Mouse (Mus musculus) heart, embryonic 11.5 days (tissue): ENCODE measurements at regions not wholly inside any gene's neighbourhood (a gene's known extent, or its start where the extent isn't known, plus 50 kb on each side); places are given as distances from the start of the nearest gene placed in this dataset.

ENCODE experiments used
- ATAC-seq: fragments of 200-750 bp; cut with Nextera tagmentation; replicated peaks from 2 replicates; pipeline ENCODE4 v1.8.0; 2017; ENCODE audit warnings: moderate library complexity; ENCODE audit not compliant: insufficient number of reproducible peaks, low FRiP score, low TSS enrichment
- H3K27ac ChIP-seq: fragments of 300-500 bp; sonication (generic); 2 replicates; pipeline ENCODE4 v1.5.1; 2014; ENCODE audit warnings: mild to moderate bottlenecking, low read depth, low read length
- H3K27me3 ChIP-seq: fragments of 300-500 bp; sonication (generic); 2 replicates; pipeline ENCODE4 v1.6.1; 2014; ENCODE audit warnings: mild to moderate bottlenecking, low read length, mixed read lengths; ENCODE audit not compliant: control insufficient read depth, insufficient read depth
- H3K36me3 ChIP-seq: fragments of 300-500 bp; sonication (generic); 2 replicates; pipeline ENCODE4 v1.6.1; 2014; ENCODE audit warnings: mild to moderate bottlenecking, low read length, moderate library complexity, mixed read lengths; ENCODE audit not compliant: control insufficient read depth, insufficient read depth
- H3K4me1 ChIP-seq: fragments of 300-500 bp; sonication (generic); 2 replicates; pipeline ENCODE4 v1.6.1; 2014; ENCODE audit warnings: low read length; ENCODE audit not compliant: control insufficient read depth, insufficient read depth
- H3K4me2 ChIP-seq: fragments of 300-500 bp; sonication (generic); 2 replicates; pipeline ENCODE4 v1.6.1; 2014; ENCODE audit warnings: mild to moderate bottlenecking, moderate library complexity
- H3K4me3 ChIP-seq: fragments of 300-500 bp; sonication (generic); 2 replicates; pipeline ENCODE4 v1.5.1; 2014; ENCODE audit warnings: low read depth, low read length
- H3K9ac ChIP-seq: fragments of 300-500 bp; sonication (generic); 2 replicates; pipeline ENCODE4 v1.6.1; 2014; ENCODE audit warnings: mild to moderate bottlenecking, low read depth, low read length, moderate library complexity
- H3K9me3 ChIP-seq: fragments of 300-500 bp; sonication (generic); replicated peaks from 2 replicates; pipeline ENCODE4 v1.6.1; 2016; ENCODE audit warnings: low read length; ENCODE audit not compliant: control insufficient read depth
- WGBS: fragments of 180-500 bp; shearing (Covaris S2); extraction: QIAGEN DNeasy Blood & Tissue Kit; methylation state at CpG from one replicate; pipeline ENCODE4 v1.1.7; 2014; ENCODE audit not compliant: insufficient replicate concordance; 5-methylcytosine and 5-hydroxymethylcytosine counted together

DNA sequence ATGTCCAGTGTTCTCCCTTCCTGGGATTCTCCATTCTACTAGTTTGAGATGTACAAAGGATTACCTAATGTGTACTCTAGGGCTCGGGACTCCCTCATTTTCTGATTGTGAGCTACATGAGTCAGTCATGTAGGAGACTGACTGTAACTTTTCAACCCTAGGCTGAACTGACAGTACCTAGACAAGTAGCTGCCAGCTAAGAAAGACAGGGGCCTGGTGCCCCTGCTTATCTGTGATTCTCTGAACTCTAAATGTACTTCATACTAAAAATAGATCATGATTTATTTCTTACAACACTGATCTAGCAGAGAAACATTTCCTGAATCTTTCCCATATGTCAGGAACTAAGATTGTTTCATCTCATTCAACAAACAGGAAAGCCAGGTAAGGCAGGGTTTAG lies 125.9 kb upstream of the Gm10181 start:
- WGBS = 31% methylated on average over 1 of the region's 1 CpGs
- Histone ChIP-seq H3K27ac (peak overlapping the region; percentile 68), H3K9me3 (no peaks in the 10 kb centered on the region), H3K4me1 (peaks cover 13% of the 10 kb centered on the region), H3K4me2 (no peak overlapping the region), H3K36me3 (no peaks in the 10 kb centered on the region), H3K9ac (no peak overlapping the region), H3K4me3 (no peak overlapping the region), H3K27me3 (no peaks in the 10 kb centered on the region)
- ATAC-seq = no peak

DNA sequence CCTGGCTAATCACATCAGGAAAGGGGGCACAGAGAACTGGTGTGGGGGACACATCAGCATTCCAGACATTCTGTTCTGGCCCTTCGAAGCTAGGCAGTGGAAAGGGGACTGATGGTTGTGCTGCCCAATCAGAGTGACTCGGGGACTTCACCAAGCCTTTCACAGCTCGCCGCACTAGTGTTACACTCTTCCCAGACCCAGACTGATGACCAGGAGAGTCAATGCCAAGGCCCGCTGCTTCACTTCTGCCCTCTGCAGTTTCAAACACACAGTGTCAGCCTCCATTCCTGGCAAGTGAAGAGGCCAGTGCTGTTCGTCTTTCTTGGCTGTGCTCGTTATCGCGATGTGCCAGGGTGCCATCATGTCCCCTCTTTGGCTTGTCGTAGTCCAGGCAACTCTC lies 121.7 kb upstream of the Gm10181 start:
- H3K4me2 ChIP-seq = no peak overlapping the region
- no peak for ATAC-seq
- 63% methylated on average over 10 of the region's 10 CpGs for WGBS
- no peak overlapping the region for H3K27ac ChIP-seq
- no peak overlapping the region for H3K9ac ChIP-seq
- H3K27me3 ChIP-seq = no peaks in the 10 kb centered on the region
- H3K36me3 ChIP-seq = no peaks in the 10 kb centered on the region
- no peaks in the 10 kb centered on the region for H3K9me3 ChIP-seq
- H3K4me1 ChIP-seq = peaks cover 29% of the 10 kb centered on the region
- H3K4me3 ChIP-seq = no peak overlapping the region

DNA sequence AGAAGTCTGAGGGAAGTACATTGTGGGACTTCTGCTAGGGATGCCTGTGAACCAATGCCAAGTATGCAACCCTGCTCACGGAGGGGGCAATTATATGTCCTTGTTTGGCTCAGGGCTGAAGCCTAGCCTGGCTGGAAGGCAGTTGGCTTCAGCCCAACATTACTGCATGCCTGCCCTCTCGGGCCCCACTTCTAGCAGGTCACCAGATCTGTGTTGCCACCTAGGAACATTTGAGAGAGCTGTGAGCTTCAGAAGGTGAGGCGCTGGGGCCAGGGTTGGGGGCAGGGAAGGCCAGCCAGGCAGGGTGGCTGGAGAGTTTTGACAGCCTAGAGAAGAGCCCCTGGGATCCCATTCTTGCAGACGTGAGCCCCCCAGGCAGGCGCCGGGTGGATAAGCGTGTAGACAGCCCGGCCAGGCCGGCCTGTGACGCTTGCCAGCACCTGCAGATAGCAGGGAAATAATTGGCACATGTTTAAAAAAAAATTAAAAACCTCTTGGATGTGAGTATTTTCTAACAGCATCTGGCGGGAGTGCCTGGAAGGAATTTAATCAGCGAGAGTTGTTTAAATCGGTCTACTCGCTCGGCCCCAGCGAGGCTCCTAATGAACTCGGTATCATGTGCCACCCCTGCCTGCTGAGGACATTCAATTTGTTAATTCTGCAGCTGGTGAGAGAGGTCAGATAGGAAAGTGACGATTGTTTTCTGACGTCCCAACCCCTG lies 115.0 kb upstream of the Gm10181 start:
- H3K27ac ChIP-seq = peak overlapping the region; percentile 94
- no peaks in the 10 kb centered on the region for H3K9me3 ChIP-seq
- WGBS = 1% methylated on average over 19 of the region's 19 CpGs
- ATAC-seq = peak; percentile 92
- no peaks in the 10 kb centered on the region for H3K27me3 ChIP-seq
- no peaks in the 10 kb centered on the region for H3K36me3 ChIP-seq
- peak overlapping the region; percentile 54 for H3K4me2 ChIP-seq
- H3K4me1 ChIP-seq = peaks cover 39% of the 10 kb centered on the region
- peak overlapping the region; percentile 54; the same call in 1 of the 2 replicates for H3K9ac ChIP-seq
- H3K4me3 ChIP-seq = no peak overlapping the region

- no peak overlapping the region for H3K4me3 ChIP-seq
- 0 out of 2 replicates have a peak, but pooled peaks cover 2% of the 10 kb centered on the region for H3K4me1 ChIP-seq
- H3K4me2 ChIP-seq = no peak overlapping the region
- no peaks in the 10 kb centered on the region for H3K27me3 ChIP-seq
- no peaks in the 10 kb centered on the region; the same call in 1 of the 2 replicates for H3K9me3 ChIP-seq
- no peaks in the 10 kb centered on the region for H3K36me3 ChIP-seq
- ATAC-seq = no peak
- 62% methylated on average over 3 of the region's 3 CpGs for WGBS
- no peak overlapping the region for H3K27ac ChIP-seq
- no peak overlapping the region for H3K9ac ChIP-seq
Measured at GRCm38 (mm10) chr9:24982796-24983195, 106.4 kb upstream of the Gm10181 start.

DNA sequence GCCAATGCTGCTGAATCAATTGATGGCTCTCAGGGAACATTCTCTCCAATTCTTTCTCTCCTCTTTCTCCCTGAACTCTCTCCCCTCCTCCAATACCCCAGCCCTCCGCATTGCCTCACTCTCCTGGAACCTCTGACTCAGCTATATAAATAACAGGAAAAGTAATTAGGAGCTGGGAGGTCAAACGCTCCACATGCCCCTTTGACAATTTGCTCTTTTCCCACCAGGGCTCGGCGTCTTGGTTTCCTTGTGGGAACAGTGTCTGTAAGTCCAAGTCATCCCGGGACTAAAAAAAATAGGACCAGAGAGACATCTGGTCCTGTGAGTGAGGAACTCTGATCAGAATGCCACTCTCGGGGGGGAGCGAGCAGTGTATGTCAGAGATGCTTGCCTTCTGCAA lies 94.7 kb upstream of the Gm10181 start:
- ATAC-seq = no peak
- Histone ChIP-seq H3K27me3 (no peaks in the 10 kb centered on the region), H3K4me2 (no peak overlapping the region), H3K36me3 (no peaks in the 10 kb centered on the region), H3K4me3 (no peak overlapping the region), H3K27ac (no peak overlapping the region), H3K4me1 (no peaks in the 10 kb centered on the region), H3K9me3 (no peaks in the 10 kb centered on the region), H3K9ac (no peak overlapping the region)
- 28% methylated on average over 7 of the region's 7 CpGs for WGBS

DNA sequence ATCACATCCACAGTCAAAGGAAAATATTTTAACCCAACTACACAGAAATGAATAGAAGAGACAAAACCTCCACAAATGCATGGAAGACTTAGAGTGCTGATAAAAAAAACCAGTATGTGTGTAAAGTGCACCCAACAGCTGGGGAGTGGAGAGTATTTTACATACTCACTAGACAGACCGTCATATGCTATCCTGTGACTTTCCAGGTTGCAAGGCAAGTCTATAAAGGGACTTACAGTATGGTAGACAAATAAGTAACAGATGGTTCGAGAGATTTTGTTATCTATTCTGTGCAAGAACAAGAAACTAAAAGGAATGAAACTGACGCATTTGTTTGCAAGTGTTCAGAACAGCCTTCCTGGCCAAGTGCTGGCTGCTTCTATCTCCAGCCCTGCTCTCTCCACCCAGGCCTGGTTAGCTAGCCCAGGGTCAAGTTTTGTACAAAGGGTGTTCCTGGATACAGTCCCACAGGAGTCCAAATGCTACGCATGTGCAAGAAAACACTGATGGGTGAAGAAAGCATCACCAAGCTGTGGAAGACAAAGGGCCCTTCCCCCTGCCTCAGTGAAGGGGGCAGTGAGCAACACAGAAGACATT lies 68.0 kb upstream of the Gm10181 start:
- no peak overlapping the region for H3K4me3 ChIP-seq
- 70% methylated on average over 4 of the region's 4 CpGs for WGBS
- ATAC-seq = no peak
- H3K9ac ChIP-seq = no peak overlapping the region
- peaks cover 4% of the 10 kb centered on the region; the same call in 1 of the 2 replicates for H3K4me1 ChIP-seq
- H3K9me3 ChIP-seq = no peaks in the 10 kb centered on the region
- no peaks in the 10 kb centered on the region for H3K27me3 ChIP-seq
- no peak overlapping the region for H3K4me2 ChIP-seq
- H3K36me3 ChIP-seq = no peaks in the 10 kb centered on the region
- H3K27ac ChIP-seq = no peak overlapping the region

DNA sequence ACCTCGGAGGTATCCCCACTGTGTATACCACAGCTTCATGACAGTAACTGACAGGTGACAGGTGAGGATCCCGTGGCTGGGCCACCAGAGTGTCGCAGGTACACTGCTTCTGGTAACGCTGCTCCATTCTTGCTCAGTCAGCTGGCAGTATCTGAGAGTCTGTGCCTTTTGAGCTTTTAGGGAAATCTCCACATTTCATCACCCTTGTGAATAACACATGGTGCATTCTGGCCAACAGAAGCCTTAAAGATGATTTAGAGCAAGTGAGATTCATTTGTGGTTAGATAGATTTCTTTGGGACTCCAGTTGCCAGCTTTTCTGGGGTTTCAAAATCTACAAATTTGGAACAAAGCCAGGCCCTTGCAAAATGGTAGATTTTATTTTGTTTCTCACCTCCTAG lies 66.8 kb upstream of the Gm10181 start:
- ATAC-seq = no peak; the same call in 1 of the 2 replicates
- Histone ChIP-seq H3K4me2 (no peak overlapping the region), H3K36me3 (no peaks in the 10 kb centered on the region), H3K9me3 (no peaks in the 10 kb centered on the region), H3K9ac (no peak overlapping the region), H3K27ac (no peak overlapping the region), H3K4me1 (peaks cover 9% of the 10 kb centered on the region), H3K27me3 (no peaks in the 10 kb centered on the region), H3K4me3 (no peak overlapping the region)
- WGBS = 64% methylated on average over 4 of the region's 4 CpGs

GRCm38 (mm10) chr9:25024486-25024885 lies 64.7 kb upstream of the Gm10181 start:
- Histone ChIP-seq H3K27me3 (no peaks in the 10 kb centered on the region), H3K4me3 (no peak overlapping the region), H3K27ac (no peak overlapping the region), H3K4me1 (peaks cover 9% of the 10 kb centered on the region), H3K9ac (no peak overlapping the region), H3K4me2 (no peak overlapping the region), H3K36me3 (no peaks in the 10 kb centered on the region), H3K9me3 (no peaks in the 10 kb centered on the region)
- no peak for ATAC-seq
- 58% methylated on average over 4 of the region's 4 CpGs for WGBS

GRCm38 (mm10) chr9:25027581-25027980 lies 61.6 kb upstream of the Gm10181 start:
- Histone ChIP-seq H3K4me3 (no peak overlapping the region), H3K9ac (no peak overlapping the region), H3K36me3 (no peaks in the 10 kb centered on the region), H3K4me2 (peak overlapping the region; percentile 31), H3K4me1 (peaks cover 9% of the 10 kb centered on the region), H3K9me3 (no peaks in the 10 kb centered on the region), H3K27ac (no peak overlapping the region), H3K27me3 (no peaks in the 10 kb centered on the region)
- WGBS = 5% methylated on average over 8 of the region's 8 CpGs
- no peak for ATAC-seq
